Mouse (Mus musculus) heart, embryonic 14.5 days (tissue): ENCODE measurements around the gene Cox5b. TPM values are rescaled to one million over a fixed set of nuclear protein-coding genes. Genes with fewer than 3 reads are reported as not detected.

ENCODE experiments used
- ATAC-seq: fragments of 200-750 bp; cut with Nextera tagmentation; 2 replicates; pipeline ENCODE4 v1.8.0; 2017; ENCODE audit warnings: low read depth, moderate TSS enrichment; ENCODE audit not compliant: insufficient number of reproducible peaks, insufficient read depth, low FRiP score
- H3K27ac ChIP-seq, 2 experiments: fragments of 200-500 bp in 1 of 2; fragments of 300-500 bp in 1 of 2; sonication (generic) in 1 of 2; replicated peaks in 1 of 2; 2 replicates each; pipeline ENCODE4 v1.5.1; 2012 to 2014; ENCODE audit warnings: low read depth in 2 of 2, low read length in 2 of 2, control low read depth in 1 of 2, mild to moderate bottlenecking in 1 of 2, mixed read lengths in 1 of 2; ENCODE audit not compliant: control insufficient read depth in 1 of 2, insufficient read depth in 1 of 2
- H3K27me3 ChIP-seq: fragments of 300-500 bp; sonication (generic); 2 replicates; pipeline ENCODE4 v1.6.1; 2014; ENCODE audit warnings: mild to moderate bottlenecking, low read length, control low read depth; ENCODE audit not compliant: control insufficient read depth, insufficient read depth
- H3K36me3 ChIP-seq: fragments of 300-500 bp; sonication (generic); 2 replicates; pipeline ENCODE4 v1.6.1; 2014; ENCODE audit warnings: mild to moderate bottlenecking, control low read depth, low read length, mixed read lengths; ENCODE audit not compliant: control insufficient read depth, insufficient read depth
- H3K4me1 ChIP-seq, 2 experiments: fragments of 200-500 bp in 1 of 2; fragments of 300-500 bp in 1 of 2; sonication (generic) in 1 of 2; 2 replicates each; pipeline ENCODE4 v1.6.1; 2012 to 2014; ENCODE audit warnings: low read length in 2 of 2, control low read depth in 1 of 2, mixed read lengths in 1 of 2; ENCODE audit not compliant: control insufficient read depth in 2 of 2, insufficient read depth in 2 of 2
- H3K4me2 ChIP-seq: fragments of 300-500 bp; sonication (generic); 2 replicates; pipeline ENCODE4 v1.6.1; 2014; ENCODE audit warnings: mild to moderate bottlenecking, low read length
- H3K4me3 ChIP-seq, 2 experiments: fragments of 200-500 bp in 1 of 2; fragments of 300-500 bp in 1 of 2; sonication (generic) in 1 of 2; 2 replicates each; pipeline ENCODE4 v1.5.1; 2012 to 2014; ENCODE audit warnings: low read length in 2 of 2, mild to moderate bottlenecking in 2 of 2, control low read depth in 1 of 2, low read depth in 1 of 2, moderate library complexity in 1 of 2; ENCODE audit not compliant: control insufficient read depth in 1 of 2, insufficient read depth in 1 of 2
- H3K9ac ChIP-seq: fragments of 300-500 bp; sonication (generic); 2 replicates; pipeline ENCODE4 v1.6.1; 2014; ENCODE audit warnings: mild to moderate bottlenecking, low read length
- H3K9me3 ChIP-seq: fragments of 300-500 bp; sonication (generic); 2 replicates; pipeline ENCODE4 v1.6.1; 2016; ENCODE audit warnings: low read length, control low read depth; ENCODE audit not compliant: control insufficient read depth
- WGBS: fragments of 180-500 bp; shearing (Covaris S2); extraction: QIAGEN DNeasy Blood & Tissue Kit; methylation state at CpG from one replicate; pipeline ENCODE4 v1.1.7; 2014; 5-methylcytosine and 5-hydroxymethylcytosine counted together
- polyA plus RNA-seq: library from polyadenylated mRNA; unstranded; fragments of >200 nt; fragmentation: Nextera tagmentation; extraction: Ambion mirVana; gene quantifications from 2 replicates; pipeline ENCODE4 v1.2.1, GENCODE M21; 2014

Gene Cox5b
- polyA plus RNA-seq, 1 experiment from 2014 or later = 1,612 TPM

GRCm38 (mm10) chr1:36709854-36710280, 18.6 kb downstream of the Cox5b start, which contains the start of gene 4933424G06Rik:
Gene 4933424G06Rik (plus strand): TSS chr1:36710149.
- peaks cover 4 to 22% of the 10 kb centered on the region in 2 experiments for H3K4me1 ChIP-seq
- no peaks in the 10 kb centered on the region for H3K27me3 ChIP-seq
- H3K9ac ChIP-seq = peak within 1 kb of the TSS; percentile 91
- 0 out of 2 replicates have a peak, but pooled peaks cover 2% of the 10 kb centered on the region for H3K9me3 ChIP-seq
- ATAC-seq = peak; percentile 92
- peaks cover 27% of the 10 kb centered on the region for H3K36me3 ChIP-seq
- under 1% methylated on average over 29 of the region's 29 CpGs for WGBS
- peak within 1 kb of the TSS; percentile 85 for H3K4me2 ChIP-seq
- peak within 1 kb of the TSS; percentile 70 to 85 for H3K27ac ChIP-seq
- peak within 1 kb of the TSS; percentile 91 to 93 for H3K4me3 ChIP-seq

DNA sequence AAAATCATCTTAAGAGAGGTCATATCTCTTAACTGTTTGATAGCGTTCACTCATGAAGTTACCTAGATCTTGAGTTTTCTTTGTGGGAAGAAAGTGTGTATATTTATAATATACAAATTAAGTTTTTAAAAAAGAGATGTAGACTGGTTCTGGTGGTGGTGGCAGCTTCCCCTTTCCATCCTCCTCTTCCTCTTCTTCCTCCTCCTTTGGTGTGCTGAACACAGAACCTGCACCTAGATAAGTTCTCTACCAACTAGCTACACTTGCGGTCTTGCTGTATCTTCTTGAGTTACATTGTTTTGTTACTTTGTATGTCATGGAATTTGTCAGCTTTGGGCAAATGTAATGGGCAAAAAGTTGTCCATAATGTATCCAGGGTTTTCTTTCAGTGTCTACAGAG, 19.9 kb downstream of the Cox5b start:
- no peak for ATAC-seq
- H3K27me3 ChIP-seq = no peaks in the 10 kb centered on the region

DNA sequence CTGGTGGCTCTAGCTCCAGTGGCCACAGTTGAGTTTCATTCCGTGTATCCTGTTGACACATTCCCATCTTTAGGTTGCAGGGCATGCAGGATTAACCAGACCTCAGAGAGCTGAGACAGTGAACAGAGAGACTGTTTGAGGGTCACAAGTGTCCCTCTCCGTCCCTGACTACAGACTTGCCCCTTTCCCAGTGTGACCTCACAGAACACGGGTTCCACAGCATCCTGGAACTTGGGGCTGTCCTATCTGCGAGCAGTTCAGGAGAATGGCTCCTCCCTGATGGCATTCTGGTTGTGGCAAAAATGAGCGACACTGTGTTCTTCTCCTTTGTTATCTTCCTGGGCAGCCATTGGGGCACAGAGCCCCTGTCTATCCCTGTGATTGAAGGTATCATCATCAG, 23.1 kb downstream of the Cox5b start, which contains the start of gene Actr1b:
Gene Actr1b, minus strand, starts transcription at position 112 of the 400 bp plus-strand sequence.
- WGBS = 70% methylated on average over 5 of the region's 5 CpGs
- H3K27ac ChIP-seq = no peak within 1 kb of the TSS
- H3K36me3 ChIP-seq = no peaks in the 10 kb centered on the region

More for the DNA sequence above, 19.9 kb downstream of the Cox5b start:
- WGBS = 90% methylated on average over 2 of the region's 2 CpGs
- Histone ChIP-seq H3K9ac (no peak overlapping the region), H3K27ac (no peak overlapping the region), H3K36me3 (peaks cover 15% of the 10 kb centered on the region), H3K9me3 (0 out of 2 replicates have a peak, but pooled peaks cover 2% of the 10 kb centered on the region), H3K4me3 (no peak overlapping the region), H3K4me1 (peaks cover 4 to 22% of the 10 kb centered on the region in 2 experiments), H3K4me2 (no peak overlapping the region)

DNA sequence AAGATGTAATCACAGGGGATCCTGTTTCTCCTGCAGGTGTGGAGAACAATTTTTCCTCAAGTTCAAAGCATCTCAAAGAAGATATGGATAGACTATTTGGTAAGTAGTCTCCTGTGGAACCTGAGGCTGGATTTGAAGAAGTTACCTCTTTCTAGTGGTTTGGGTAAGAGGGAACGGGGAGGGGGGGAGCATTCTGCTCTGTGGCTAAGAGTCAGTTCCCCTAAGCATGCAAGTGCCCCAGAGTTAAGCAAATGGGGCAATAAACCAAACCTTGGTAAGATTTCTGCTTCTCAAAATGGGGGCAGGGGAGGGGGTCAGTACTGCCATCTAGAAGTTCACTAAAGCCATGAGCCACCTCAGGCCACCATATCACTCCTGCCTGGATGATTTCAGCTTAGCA, 27.5 kb downstream of the Cox5b start:
- 79% methylated on average over 1 of the region's 1 CpGs for WGBS
- Histone ChIP-seq H3K4me1 (no peaks in the 10 kb centered on the region), H3K9ac (no peak overlapping the region)

More for the DNA sequence above, 23.1 kb downstream of the Cox5b start, which contains the start of gene Actr1b:
- H3K4me2 ChIP-seq = no peak within 1 kb of the TSS
- H3K9ac ChIP-seq = no peak within 1 kb of the TSS
- H3K9me3 ChIP-seq = 0 out of 2 replicates have a peak, but pooled peaks cover 2% of the 10 kb centered on the region
- no peaks in the 10 kb centered on the region for H3K27me3 ChIP-seq
- H3K4me3 ChIP-seq = no peak within 1 kb of the TSS
- no peaks in the 10 kb centered on the region for H3K4me1 ChIP-seq
- no peak for ATAC-seq

DNA sequence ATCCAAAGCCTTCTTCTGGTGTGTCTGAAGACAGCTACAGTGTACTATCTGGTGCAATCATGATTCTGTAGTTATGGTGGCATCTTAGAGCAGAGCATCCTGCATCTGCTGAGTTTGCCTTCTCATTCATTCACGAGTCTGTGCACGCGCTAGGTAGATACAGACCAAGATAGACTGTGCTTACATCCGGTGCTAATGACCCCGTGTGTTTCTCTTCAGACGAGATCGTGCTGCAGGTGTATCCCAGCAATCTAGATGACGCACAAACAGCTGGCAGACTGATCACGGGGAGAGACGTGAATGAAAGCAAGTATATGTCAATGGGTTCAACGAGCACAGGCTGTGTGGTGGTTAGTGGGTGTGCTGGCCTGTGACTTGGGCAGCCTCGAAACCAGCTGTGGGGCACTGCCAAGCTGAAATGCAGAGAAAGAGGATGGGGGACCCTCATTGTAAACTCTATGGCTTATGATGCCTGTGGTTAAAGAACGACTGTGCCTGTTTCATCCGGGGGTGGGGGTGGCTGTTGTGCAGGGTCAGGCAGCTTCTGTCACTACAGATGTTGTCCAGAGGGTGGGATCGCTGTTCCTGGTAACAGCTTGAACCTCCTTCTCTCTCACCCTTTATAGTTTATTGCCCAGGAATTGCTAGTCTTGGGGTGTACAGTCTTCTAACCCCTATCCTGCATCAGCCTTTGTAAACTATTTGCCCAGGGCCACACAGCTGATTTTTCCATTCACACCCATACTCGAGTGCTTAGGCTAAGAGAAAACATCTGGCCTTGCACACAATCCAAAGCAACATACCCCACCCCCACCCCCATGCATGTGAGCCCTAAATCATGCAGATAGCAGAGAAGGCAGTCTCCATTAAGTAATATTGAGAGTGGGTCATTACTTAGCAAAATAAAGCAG, 32.2 kb downstream of the Cox5b start:
- Histone ChIP-seq H3K9ac (no peak overlapping the region), H3K27me3 (no peaks in the 10 kb centered on the region), H3K9me3 (no peaks in the 10 kb centered on the region), H3K36me3 (no peaks in the 10 kb centered on the region), H3K4me3 (no peak overlapping the region), H3K4me1 (no peaks in the 10 kb centered on the region), H3K27ac (no peak overlapping the region), H3K4me2 (no peak overlapping the region)
- ATAC-seq = no peak
- 73% methylated on average over 16 of the region's 16 CpGs for WGBS

More for the DNA sequence above, 27.5 kb downstream of the Cox5b start:
- Histone ChIP-seq H3K27ac (no peak overlapping the region), H3K36me3 (no peaks in the 10 kb centered on the region), H3K27me3 (no peaks in the 10 kb centered on the region), H3K4me2 (no peak overlapping the region), H3K9me3 (no peaks in the 10 kb centered on the region), H3K4me3 (no peak overlapping the region)
- ATAC-seq = no peak

DNA sequence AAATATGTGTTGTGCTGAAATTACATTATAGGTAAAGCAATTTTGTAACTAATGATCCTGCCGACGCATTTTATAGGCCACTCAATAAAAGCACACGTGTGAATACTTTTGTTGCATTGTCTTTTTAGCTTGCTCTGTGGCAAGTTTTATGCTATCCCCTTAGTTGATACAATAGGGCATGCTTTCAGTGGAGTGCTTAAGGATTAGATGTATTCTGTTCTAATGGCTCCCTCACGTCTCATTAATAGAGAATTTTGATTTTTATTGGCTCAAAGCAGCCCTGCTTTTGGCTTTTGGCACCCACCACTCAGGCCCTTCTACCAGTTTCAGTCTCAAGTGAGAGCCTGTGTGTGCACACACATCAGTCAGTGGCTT, 32.8 kb downstream of the Cox5b start:
- H3K9ac ChIP-seq = no peak overlapping the region
- no peak overlapping the region for H3K4me3 ChIP-seq
- no peak overlapping the region for H3K27ac ChIP-seq
- no peaks in the 10 kb centered on the region for H3K4me1 ChIP-seq
- H3K4me2 ChIP-seq = no peak overlapping the region
- WGBS = 88% methylated on average over 4 of the region's 4 CpGs
- no peaks in the 10 kb centered on the region for H3K9me3 ChIP-seq
- no peak for ATAC-seq
- H3K27me3 ChIP-seq = no peaks in the 10 kb centered on the region
- H3K36me3 ChIP-seq = no peaks in the 10 kb centered on the region

DNA sequence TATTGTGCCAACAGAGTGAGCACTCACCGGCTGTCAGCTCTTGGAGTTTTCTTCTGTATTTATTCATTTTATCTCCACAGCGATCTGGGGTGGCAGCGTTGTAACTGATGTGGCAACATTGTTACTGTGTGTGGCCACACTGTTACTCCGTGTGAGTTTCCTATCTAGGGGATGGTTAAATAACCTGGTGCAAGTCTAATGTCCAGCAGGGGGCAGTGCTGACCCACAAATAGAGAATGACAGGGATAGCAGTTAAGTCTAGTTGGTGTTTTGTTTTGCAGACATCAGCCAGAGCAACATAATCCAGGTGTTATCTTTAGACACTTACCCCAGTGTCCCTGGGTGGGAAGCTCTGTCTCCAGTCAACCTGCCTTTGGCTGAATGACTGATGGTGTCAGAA, 46.1 kb downstream of the Cox5b start:
- no peak overlapping the region for H3K27ac ChIP-seq
- no peaks in the 10 kb centered on the region for H3K4me1 ChIP-seq
- H3K4me2 ChIP-seq = no peak overlapping the region
- H3K27me3 ChIP-seq = no peaks in the 10 kb centered on the region
- no peaks in the 10 kb centered on the region for H3K36me3 ChIP-seq
- 15% methylated on average over 4 of the region's 4 CpGs for WGBS
- no peaks in the 10 kb centered on the region for H3K9me3 ChIP-seq
- no peak; the same call in 1 of the 2 replicates for ATAC-seq
- no peak overlapping the region for H3K4me3 ChIP-seq
- no peak overlapping the region for H3K9ac ChIP-seq
